Mouse (Mus musculus): ENCODE measurements around the gene Hoxa6. TPM values are rescaled to one million over a fixed set of nuclear protein-coding genes. Genes with fewer than 3 reads are reported as not detected.

Gene Hoxa6
- polyA plus RNA-seq, 1 experiment from 2014 or later = 2.8 TPM

DNA sequence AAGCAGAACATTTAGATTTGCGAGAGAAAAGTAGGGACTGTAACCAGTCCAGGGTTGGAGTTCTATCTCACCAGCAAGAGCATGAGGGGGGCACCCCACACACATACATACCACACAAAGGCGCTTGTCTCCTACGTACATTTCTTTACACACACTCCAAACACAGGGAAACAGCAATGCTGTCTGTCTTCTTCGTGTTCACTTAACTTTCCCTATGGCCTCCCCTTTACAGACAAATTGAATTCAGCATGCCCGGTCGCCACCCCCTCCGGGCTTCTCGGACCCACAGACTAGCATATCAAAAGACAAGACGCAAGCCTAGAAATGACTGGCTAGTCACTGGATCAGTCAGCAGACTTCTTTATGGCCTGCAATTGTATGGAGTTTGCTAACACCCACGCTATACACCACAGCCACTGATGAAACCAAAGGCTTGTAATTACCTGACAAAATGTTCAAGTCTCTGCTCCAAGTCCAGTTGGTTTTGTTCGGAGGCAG lies 28.3 kb downstream of the Hoxa6 start:
- peak overlapping the region; percentile 96 for H3K27ac ChIP-seq
- peak overlapping the region; percentile 81 for H3K4me2 ChIP-seq (ENCODE audit: low read length)
- peaks cover 66% of the 10 kb centered on the region for H3K4me1 ChIP-seq (replicated peaks; ENCODE audit: insufficient read depth, low read length)
- H3K9me3 ChIP-seq (replicated peaks; ENCODE audit: low read length) = no peaks in the 10 kb centered on the region
- ATAC-seq (replicated peaks; ENCODE audit: low FRiP score, low read depth) = no peak
- peak overlapping the region; percentile 88 for H3K9ac ChIP-seq (ENCODE audit: low read depth, low read length)
- TF ChIP-seq CTCF (IDR thresholded peaks at IDR 0.05; ENCODE audit: low read depth) = no peak
- peak overlapping the region; percentile 38 for H3K4me3 ChIP-seq (replicated peaks; ENCODE audit: low read depth, low read length)
- DNase-seq (ENCODE audit: low spot score) = no peak
- 25% methylated on average over 11 of the region's 11 CpGs for WGBS
- H3K36me3 ChIP-seq (ENCODE audit: insufficient read depth, low read length) = 0 out of 2 replicates have a peak, but pooled peaks cover 3% of the 10 kb centered on the region
- H3K27me3 ChIP-seq (ENCODE audit: insufficient read depth, low read length) = no peaks in the 10 kb centered on the region

DNA sequence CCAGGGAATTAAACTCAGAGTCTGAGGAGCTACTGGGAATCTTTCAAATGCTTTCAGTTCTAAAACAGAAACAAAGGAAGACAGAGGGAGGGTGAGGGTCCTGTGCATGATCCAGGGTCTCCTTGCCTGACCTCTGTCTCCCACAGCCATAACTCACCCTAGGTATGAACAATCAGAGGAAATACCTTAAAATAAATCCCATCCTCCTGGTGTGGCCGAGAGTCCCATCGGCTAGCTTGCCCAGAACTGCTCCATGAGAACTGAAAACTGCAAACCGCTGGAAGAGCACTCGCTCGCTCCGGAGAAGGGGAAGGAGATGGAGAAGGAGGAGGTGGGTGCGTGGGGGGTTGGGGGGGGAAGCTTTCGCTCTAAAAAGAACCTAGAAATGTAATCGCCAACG lies 28.8 kb downstream of the Hoxa6 start:
- Histone ChIP-seq H3K36me3 (ENCODE audit: insufficient read depth, low read length) (0 out of 2 replicates have a peak, but pooled peaks cover 3% of the 10 kb centered on the region), H3K27ac (peak overlapping the region; percentile 96), H3K27me3 (ENCODE audit: insufficient read depth, low read length) (no peaks in the 10 kb centered on the region), H3K4me2 (ENCODE audit: low read length) (peak overlapping the region; percentile 81), H3K9me3 (replicated peaks; ENCODE audit: low read length) (no peaks in the 10 kb centered on the region), H3K4me1 (replicated peaks; ENCODE audit: insufficient read depth, low read length) (peaks cover 64% of the 10 kb centered on the region), H3K4me3 (replicated peaks; ENCODE audit: low read depth, low read length) (peak overlapping the region; percentile 38), H3K9ac (ENCODE audit: low read depth, low read length) (peak overlapping the region; percentile 88)
- no peak for ATAC-seq (replicated peaks; ENCODE audit: low FRiP score, low read depth)
- DNase-seq (ENCODE audit: low spot score) = no peak
- 13% methylated on average over 10 of the region's 10 CpGs for WGBS
- no peak for TF ChIP-seq CTCF (IDR thresholded peaks at IDR 0.05; ENCODE audit: low read depth)

DNA sequence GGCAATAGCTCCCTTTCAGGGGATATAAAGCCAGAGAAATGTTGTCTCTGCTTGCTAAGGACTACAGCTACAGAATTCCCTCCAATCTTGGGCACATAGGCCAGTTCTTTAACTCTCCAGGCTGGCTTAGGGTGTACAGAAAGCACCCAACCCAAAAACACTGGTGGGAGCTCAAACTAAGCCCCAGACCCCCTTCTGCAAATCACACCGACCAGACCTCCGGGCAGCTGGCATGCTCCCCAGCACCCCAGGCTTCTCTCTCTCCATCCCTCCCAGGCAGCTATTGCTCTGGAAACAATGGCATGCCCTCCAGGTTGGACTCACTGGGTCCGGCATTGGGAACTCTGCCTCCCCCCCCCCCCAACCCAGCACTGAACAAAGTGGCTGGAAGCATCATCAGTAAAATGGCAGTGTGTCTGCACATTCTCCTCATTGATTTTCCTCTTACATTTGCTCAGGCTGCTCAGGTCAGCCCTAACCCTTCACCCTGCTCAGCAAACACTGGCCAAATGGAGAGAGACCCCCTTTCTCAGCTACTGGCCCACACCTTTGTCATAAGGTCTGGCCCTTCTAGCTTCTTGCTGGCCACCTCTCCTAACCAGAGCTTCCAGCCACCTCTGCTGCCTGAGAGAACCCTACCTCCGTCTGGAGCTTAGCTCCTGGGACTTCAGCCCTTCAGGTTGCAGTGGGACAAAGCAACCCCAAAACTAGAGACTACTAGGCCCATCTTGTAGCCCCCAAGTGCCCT lies 29.4 kb downstream of the Hoxa6 start:
- Histone ChIP-seq H3K9me3 (replicated peaks; ENCODE audit: low read length) (no peaks in the 10 kb centered on the region), H3K27ac (peak overlapping the region; percentile 96), H3K9ac (ENCODE audit: low read depth, low read length) (peak overlapping the region; percentile 88), H3K4me1 (replicated peaks; ENCODE audit: insufficient read depth, low read length) (peaks cover 58% of the 10 kb centered on the region), H3K36me3 (ENCODE audit: insufficient read depth, low read length) (0 out of 2 replicates have a peak, but pooled peaks cover 3% of the 10 kb centered on the region), H3K27me3 (ENCODE audit: insufficient read depth, low read length) (no peaks in the 10 kb centered on the region), H3K4me3 (replicated peaks; ENCODE audit: low read depth, low read length) (peak overlapping the region; percentile 38), H3K4me2 (ENCODE audit: low read length) (peak overlapping the region; percentile 81)
- DNase-seq (ENCODE audit: low spot score) (no peak), ATAC-seq (replicated peaks; ENCODE audit: low FRiP score, low read depth) (no peak)
- no peak for TF ChIP-seq CTCF (IDR thresholded peaks at IDR 0.05; ENCODE audit: low read depth)
- WGBS = 27% methylated on average over 4 of the region's 4 CpGs

DNA sequence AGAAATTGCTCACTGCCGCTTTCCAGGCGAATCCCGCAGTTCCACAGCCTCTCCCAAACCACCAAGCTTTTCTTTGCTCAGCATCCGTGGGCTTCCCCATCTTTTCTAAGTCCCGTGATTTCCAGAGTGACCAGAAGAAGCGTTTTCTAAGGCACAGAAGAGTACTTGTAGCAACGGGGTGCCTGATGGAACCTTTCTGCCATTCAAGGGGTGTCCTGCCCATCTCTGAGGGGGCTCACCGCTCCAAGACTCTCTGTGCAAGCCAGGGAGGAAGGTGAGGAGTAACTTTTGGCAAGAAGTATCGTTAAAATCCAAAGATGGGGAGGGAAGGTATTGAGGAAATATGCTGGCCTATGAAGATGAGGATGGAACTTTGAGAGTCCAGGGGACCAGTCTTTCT lies 30.7 kb downstream of the Hoxa6 start:
- H3K36me3 ChIP-seq (ENCODE audit: insufficient read depth, low read length) = 0 out of 2 replicates have a peak, but pooled peaks cover 3% of the 10 kb centered on the region
- no peak for DNase-seq (ENCODE audit: low spot score)
- H3K4me3 ChIP-seq (replicated peaks; ENCODE audit: low read depth, low read length) = peak overlapping the region; percentile 38
- WGBS = 18% methylated on average over 9 of the region's 9 CpGs
- H3K4me2 ChIP-seq (ENCODE audit: low read length) = peak overlapping the region; percentile 81
- peaks cover 50% of the 10 kb centered on the region for H3K4me1 ChIP-seq (replicated peaks; ENCODE audit: insufficient read depth, low read length)
- H3K9ac ChIP-seq (ENCODE audit: low read depth, low read length) = peak overlapping the region; percentile 88; the same call in 1 of the 2 replicates
- H3K27ac ChIP-seq = peak overlapping the region; percentile 96
- no peaks in the 10 kb centered on the region for H3K9me3 ChIP-seq (replicated peaks; ENCODE audit: low read length)
- ATAC-seq (replicated peaks; ENCODE audit: low FRiP score, low read depth) = no peak
- no peaks in the 10 kb centered on the region for H3K27me3 ChIP-seq (ENCODE audit: insufficient read depth, low read length)
- no peak for TF ChIP-seq CTCF (IDR thresholded peaks at IDR 0.05; ENCODE audit: low read depth)

DNA sequence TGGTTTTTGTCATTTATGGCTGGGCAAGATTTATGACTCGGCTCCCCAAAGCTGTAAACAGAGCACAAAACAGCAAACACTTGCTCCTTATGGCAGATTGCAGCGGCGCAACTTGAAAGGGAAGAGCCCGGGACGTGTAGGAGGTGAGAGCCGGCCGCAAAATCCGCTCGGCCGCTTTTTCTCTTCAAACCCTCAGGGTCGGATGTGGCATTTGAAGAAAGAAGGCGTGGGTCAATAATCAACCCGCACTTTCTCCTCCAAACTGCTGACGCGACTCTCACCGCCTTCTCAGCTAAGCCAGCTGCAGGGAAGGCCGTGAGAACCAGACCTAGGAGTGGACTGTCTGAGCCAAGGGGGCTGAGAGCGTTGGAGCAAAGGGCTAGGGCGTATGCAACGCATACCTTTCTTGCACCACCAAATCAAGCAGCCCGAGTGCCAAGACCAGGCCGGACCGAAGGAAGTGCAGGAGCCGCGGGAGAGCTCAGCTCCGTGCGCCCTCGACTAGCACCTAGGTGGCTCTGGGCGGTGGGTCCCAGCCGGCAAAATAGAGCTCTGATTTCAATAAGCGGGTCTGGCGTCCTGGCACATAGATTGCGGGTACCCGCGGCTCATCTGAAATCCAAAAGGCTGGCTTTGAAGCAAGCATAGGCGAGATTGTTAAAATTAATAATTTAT lies 31.3 kb downstream of the Hoxa6 start, which contains the start of gene 5730596B20Rik:
5730596B20Rik (plus strand) TSS at position 438 of the 675 bp plus-strand sequence.
- Histone ChIP-seq H3K27ac (peak within 1 kb of the TSS; percentile 96), H3K4me2 (ENCODE audit: low read length) (peak within 1 kb of the TSS; percentile 81), H3K36me3 (ENCODE audit: insufficient read depth, low read length) (0 out of 2 replicates have a peak, but pooled peaks cover 3% of the 10 kb centered on the region), H3K9me3 (replicated peaks; ENCODE audit: low read length) (no peaks in the 10 kb centered on the region), H3K4me3 (replicated peaks; ENCODE audit: low read depth, low read length) (peak within 1 kb of the TSS; percentile 66), H3K27me3 (ENCODE audit: insufficient read depth, low read length) (no peaks in the 10 kb centered on the region), H3K9ac (ENCODE audit: low read depth, low read length) (peak within 1 kb of the TSS; percentile 88), H3K4me1 (replicated peaks; ENCODE audit: insufficient read depth, low read length) (peaks cover 46% of the 10 kb centered on the region)
- peak; percentile 93 for DNase-seq (ENCODE audit: low spot score)
- peak; percentile 50 for ATAC-seq (replicated peaks; ENCODE audit: low FRiP score, low read depth)
- TF ChIP-seq CTCF (IDR thresholded peaks at IDR 0.05; ENCODE audit: low read depth) = no peak
- WGBS = 4% methylated on average over 36 of the region's 36 CpGs

DNA sequence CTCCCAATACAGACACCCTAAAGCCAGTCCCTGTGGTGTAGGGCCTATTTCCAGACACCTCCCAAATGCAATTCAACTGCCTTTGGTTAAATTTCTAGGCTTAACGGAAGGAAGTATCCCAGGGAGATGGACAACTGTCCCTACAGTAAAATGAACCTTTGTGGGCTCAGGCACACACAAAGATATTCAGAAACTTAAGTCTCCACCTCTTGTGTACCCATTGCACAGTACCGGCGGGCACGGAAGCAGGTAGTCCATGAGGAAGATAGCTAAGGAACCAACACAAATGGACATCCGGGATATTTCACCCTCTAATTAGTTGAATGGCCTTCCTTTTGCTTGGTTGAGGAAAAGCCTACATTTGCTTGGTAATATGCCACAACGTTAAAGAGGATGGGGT lies 32.1 kb downstream of the Hoxa6 start:
- peak overlapping the region; percentile 96 for H3K27ac ChIP-seq
- H3K9ac ChIP-seq (ENCODE audit: low read depth, low read length) = peak overlapping the region; percentile 88
- H3K36me3 ChIP-seq (ENCODE audit: insufficient read depth, low read length) = 0 out of 2 replicates have a peak, but pooled peaks cover 2% of the 10 kb centered on the region
- 7% methylated on average over 6 of the region's 6 CpGs for WGBS
- peak overlapping the region; percentile 81 for H3K4me2 ChIP-seq (ENCODE audit: low read length)
- peak overlapping the region; percentile 66 for H3K4me3 ChIP-seq (replicated peaks; ENCODE audit: low read depth, low read length)
- H3K27me3 ChIP-seq (ENCODE audit: insufficient read depth, low read length) = no peaks in the 10 kb centered on the region
- no peak for TF ChIP-seq CTCF (IDR thresholded peaks at IDR 0.05; ENCODE audit: low read depth)
- DNase-seq (ENCODE audit: low spot score) (no peak), ATAC-seq (replicated peaks; ENCODE audit: low FRiP score, low read depth) (no peak)
- peaks cover 42% of the 10 kb centered on the region for H3K4me1 ChIP-seq (replicated peaks; ENCODE audit: insufficient read depth, low read length)
- H3K9me3 ChIP-seq (replicated peaks; ENCODE audit: low read length) = no peaks in the 10 kb centered on the region

All from kidney, postnatal 0 days (tissue).